ENCODE assay signal across 7 mouse cellular contexts in genomic region chr16:97996616-97997382, GRCm38 (mm10). TPM values are rescaled to one million over a fixed set of nuclear protein-coding genes. Genes with fewer than 3 reads are reported as not detected.
DNase-seq lines count a peak whose midpoint lies in the region; ATAC-seq lines count a peak whose summit lies in the region.

Gene B230307C23Rik (plus strand): TSS chr16:97997315.

- H3K4me2 ChIP-seq in intestine, embryonic 16.5 days (ENCODE audit: low read depth, low read length) = peak within 1 kb of the TSS; percentile 61
- peak within 1 kb of the TSS; percentile 65 for H3K4me2 ChIP-seq in midbrain, embryonic 11.5 days

- H3K9ac ChIP-seq in intestine, embryonic 16.5 days (ENCODE audit: low read depth, low read length) = peak within 1 kb of the TSS; percentile 70
- H3K9ac ChIP-seq in midbrain, embryonic 11.5 days (ENCODE audit: low read length) = peak within 1 kb of the TSS; percentile 63

- peaks cover 13% of the 10 kb centered on the region for H3K4me1 ChIP-seq in intestine, embryonic 16.5 days (ENCODE audit: control insufficient read depth, insufficient read depth, low read length)
- H3K4me1 ChIP-seq in midbrain, embryonic 11.5 days (ENCODE audit: control insufficient read depth, insufficient read depth, low read length) = peaks cover 12% of the 10 kb centered on the region; the same call in 1 of the 2 replicates

- intact Hi-C loops in left cerebral cortex, postnatal 36 days (cut with DNase I) = no loop called here

- peak within 1 kb of the TSS; percentile 64 for H3K4me3 ChIP-seq in intestine, embryonic 16.5 days (ENCODE audit: low read length)
- peak within 1 kb of the TSS; percentile 50 for H3K4me3 ChIP-seq in midbrain, embryonic 11.5 days (ENCODE audit: low read depth, low read length)

- H3K27me3 ChIP-seq in intestine, embryonic 16.5 days (replicated peaks; ENCODE audit: control insufficient read depth, insufficient read depth, low read length) = no peaks in the 10 kb centered on the region
- no peaks in the 10 kb centered on the region for H3K27me3 ChIP-seq in midbrain, embryonic 11.5 days (ENCODE audit: control insufficient read depth, insufficient read depth, low read length)

- DNase-seq in adrenal gland, adult 8-10 months = peak; percentile 88
- DNase-seq in embryo, embryonic 9.5 days (ENCODE audit: extremely low spot score) = peak; percentile 85
- peak; percentile 66 to 80 for DNase-seq in gastrocnemius, postnatal 4 days (ENCODE audit: low spot score in 2 of 2)
- peak; percentile 84 to 85 for DNase-seq in left cerebral cortex, postnatal 36 days (ENCODE audit: low spot score in 2 of 2)
- peak; percentile 96 for DNase-seq in midbrain, embryonic 11.5 days (ENCODE audit: low spot score, missing footprints)
- peak; percentile 83 for DNase-seq in skeletal muscle tissue, adult 2 months (ENCODE audit: low read depth, low spot score)

- H3K9me3 ChIP-seq in intestine, embryonic 16.5 days (ENCODE audit: control insufficient read depth, low read length) = peaks cover 4% of the 10 kb centered on the region; the same call in 1 of the 2 replicates
- peaks cover 3% of the 10 kb centered on the region; the same call in 1 of the 2 replicates for H3K9me3 ChIP-seq in midbrain, embryonic 11.5 days (ENCODE audit: control insufficient read depth, low read length)

- H3K36me3 ChIP-seq in intestine, embryonic 16.5 days (ENCODE audit: control insufficient read depth, insufficient read depth, low read length) = 0 out of 2 replicates have a peak, but pooled peaks cover 4% of the 10 kb centered on the region
- no peaks in the 10 kb centered on the region for H3K36me3 ChIP-seq in midbrain, embryonic 11.5 days (ENCODE audit: control insufficient read depth, insufficient read depth, low read length)

- 2% methylated on average over 22 of the region's 22 CpGs for WGBS in intestine, embryonic 16.5 days
- 1% methylated on average over 22 of the region's 22 CpGs for WGBS in midbrain, embryonic 11.5 days

- H3K27ac ChIP-seq in intestine, embryonic 16.5 days (ENCODE audit: low read length) = peak within 1 kb of the TSS; percentile 92
- H3K27ac ChIP-seq in midbrain, embryonic 11.5 days (ENCODE audit: low read depth, low read length) = no peak within 1 kb of the TSS; the same call in none of the 2 replicates

- ATAC-seq in intestine, embryonic 16.5 days = peak; percentile 99
- peak; percentile 99 for ATAC-seq in midbrain, embryonic 11.5 days (ENCODE audit: low FRiP score)

RNA-seq across cellular contexts. Expression of gene B230307C23Rik, which starts in this region (rescaled TPM):
- total RNA-seq in adrenal gland, adult 8-10 months (2022) = 10 to 100 TPM; 44.5 to 64.9 (median 50.7) TPM
- 10 to 100 TPM in 1 of 2 experiments, 1 to 10 TPM in 1; 9.1 to 21.0 TPM for total RNA-seq in gastrocnemius, postnatal 4 days (2021)
- 25.7 and 26.5 TPM in 2 replicates for polyA plus RNA-seq in intestine, embryonic 16.5 days (2015; fragmentation: Nextera tagmentation; extraction: Ambion mirVana)
- 10 to 100 TPM; 20.2 to 26.0 TPM for total RNA-seq in left cerebral cortex, postnatal 36 days (2021)
- polyA plus RNA-seq in midbrain, embryonic 11.5 days (2014; fragmentation: Nextera tagmentation; extraction: Ambion mirVana) = 19.3 and 21.5 TPM in 2 replicates
